Mouse (Mus musculus): ENCODE data around the gene Plcl1.
"Not testable (repeated sequence)": the region's sequence is repeated elsewhere in the genome, so short reads cannot be mapped to it uniquely, and the experiment has no call there.

Gene Plcl1

DNA sequence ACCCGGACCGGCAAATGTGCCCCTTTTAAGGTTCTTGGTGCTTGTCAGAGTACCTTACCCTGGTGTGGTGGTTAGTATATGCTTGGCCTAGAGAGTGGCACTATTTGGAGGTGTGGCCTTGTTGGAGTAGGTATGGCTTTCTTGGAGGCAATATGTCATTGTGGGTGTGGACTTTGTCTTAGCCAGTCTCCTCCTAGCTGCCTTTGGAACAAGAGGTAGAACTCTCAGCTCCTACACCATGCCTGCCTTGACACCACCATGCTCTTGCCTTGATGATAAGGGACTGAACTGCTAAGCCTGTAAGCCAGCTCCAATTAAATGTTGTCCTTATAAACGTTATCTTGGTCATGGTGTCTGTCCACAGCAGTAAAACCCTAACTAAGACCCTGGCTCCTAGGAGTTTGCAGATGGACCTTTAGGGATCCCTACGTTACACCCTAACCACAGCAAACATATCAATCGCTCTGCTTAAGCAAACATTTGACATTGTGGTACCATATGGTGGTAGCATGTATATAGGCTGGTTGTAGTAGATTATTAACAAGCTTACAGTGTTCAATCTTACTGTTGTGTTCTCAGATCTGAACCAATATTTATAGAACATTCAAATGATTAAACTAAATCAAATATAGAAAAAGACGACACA is 39.4 kb downstream of the Plcl1 start:
- no peak for DNase-seq (ENCODE audit: low spot score)

DNA sequence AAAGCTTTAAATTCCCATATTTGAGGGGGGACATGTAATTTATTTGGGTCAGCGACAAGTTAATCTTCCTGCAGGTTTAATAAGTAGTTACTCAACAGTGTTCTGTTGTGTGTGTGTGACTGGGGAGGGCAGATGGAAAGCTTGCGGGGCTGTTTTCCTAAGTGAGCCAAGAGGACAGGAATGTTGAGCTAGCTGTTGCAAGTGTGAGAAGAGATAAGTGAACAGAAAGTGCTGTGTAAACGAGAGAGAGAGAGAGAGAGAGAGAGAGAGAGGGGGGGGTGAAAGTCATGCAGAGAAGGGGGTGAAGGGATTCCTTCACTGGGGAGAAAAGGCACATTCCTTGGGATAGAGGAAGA is 39.9 kb downstream of the Plcl1 start:
- no peak for DNase-seq (ENCODE audit: low spot score)

DNA sequence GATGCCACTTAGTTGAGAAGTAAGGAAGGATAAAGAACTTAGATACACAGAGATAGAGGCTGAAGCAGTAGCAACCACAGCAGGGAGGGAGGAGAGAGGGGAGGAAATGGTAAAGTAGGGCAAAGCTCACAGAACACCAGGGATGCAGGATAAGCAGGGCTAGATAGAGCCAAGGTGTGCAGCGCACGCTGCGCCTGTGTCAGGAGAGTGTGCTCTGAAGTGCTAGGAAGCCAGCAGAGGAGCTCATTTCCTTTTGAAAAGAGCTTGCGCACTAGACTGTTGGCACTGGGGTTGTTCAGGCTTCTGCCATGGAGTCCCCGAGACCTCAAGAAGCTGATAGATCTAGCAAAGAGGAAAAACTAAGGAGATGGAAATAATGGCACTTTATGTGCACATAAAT is 40.6 kb downstream of the Plcl1 start:
- no peak for DNase-seq (ENCODE audit: low spot score)

DNA sequence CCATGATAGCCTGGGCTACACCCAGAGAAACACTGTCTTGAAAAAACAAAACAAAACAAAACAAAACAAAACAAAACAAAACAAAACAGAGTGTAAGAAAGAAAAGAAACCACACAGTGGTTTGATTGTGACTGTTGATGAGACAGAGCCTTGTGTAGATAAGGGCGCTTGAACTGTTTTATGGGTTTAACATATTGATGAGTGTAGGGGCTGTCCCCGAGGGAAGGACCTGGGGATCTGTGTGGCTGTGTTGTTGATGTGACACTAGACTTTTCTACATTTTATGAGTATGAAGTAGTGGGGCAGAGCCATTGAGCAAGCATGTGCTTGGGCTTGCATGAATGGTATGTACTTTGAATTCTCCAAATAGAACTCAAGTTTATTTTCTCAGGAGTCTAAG is 41.2 kb downstream of the Plcl1 start:
- no peak for DNase-seq (ENCODE audit: low spot score)

DNA sequence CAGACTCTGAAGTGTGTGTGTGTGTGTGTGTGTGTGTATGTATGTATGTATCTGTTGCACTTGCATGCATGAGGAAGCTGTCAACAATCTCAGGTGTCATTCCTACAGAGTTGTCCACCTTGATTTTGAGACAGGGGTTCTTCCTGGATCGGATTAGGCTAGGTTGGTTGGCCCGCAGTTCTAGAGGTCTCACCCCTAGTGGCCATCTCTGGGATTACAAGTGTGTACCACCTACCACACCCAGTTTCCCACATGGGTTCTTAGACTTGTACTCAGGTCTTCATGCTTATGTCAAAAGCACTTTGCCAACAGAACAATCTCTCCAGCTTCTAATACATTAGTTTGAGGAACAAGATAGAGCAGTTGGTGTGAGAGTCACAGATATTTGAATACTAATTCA is 41.9 kb downstream of the Plcl1 start:
- no peak for DNase-seq (ENCODE audit: low spot score)

DNA sequence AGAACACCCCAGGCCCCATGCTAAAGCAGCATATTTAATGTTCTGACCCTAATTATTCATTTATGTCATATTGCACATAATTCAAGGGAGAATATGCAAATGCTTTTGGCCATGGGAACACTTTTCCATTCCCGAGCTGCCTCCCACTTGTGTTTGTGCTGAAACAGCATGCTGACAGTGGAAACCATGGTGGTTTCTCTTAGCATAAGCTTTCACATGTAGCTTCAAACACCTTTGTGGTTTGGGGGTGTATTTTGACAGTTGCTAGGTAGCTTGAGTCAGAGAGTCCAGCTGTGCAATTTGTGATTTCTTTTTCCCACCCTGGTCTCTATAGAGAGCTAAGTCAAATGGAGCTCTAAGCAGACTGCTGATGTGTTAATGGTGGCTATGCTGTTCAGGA is 42.4 kb downstream of the Plcl1 start:
- DNase-seq (ENCODE audit: low spot score), result no peak

DNA sequence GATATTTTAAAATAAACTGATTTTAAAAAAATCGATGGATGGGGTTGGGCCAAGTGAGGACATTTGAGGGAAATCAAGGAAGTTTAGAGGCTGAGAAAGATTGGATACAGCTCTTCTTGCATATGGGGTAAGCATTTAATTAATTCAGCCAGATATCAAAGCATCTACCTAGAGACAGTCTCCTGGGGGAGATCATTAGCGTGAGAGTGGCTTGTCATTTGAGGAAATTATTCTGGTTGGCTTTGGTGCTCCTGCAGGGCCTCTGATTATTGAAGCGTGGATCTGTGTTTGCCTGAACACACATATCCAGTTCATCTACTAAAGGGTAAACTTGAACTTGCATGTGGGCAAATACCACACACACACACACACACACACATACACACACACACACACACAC is 44.1 kb downstream of the Plcl1 start:
- DNase-seq (ENCODE audit: low spot score), result no peak

DNA sequence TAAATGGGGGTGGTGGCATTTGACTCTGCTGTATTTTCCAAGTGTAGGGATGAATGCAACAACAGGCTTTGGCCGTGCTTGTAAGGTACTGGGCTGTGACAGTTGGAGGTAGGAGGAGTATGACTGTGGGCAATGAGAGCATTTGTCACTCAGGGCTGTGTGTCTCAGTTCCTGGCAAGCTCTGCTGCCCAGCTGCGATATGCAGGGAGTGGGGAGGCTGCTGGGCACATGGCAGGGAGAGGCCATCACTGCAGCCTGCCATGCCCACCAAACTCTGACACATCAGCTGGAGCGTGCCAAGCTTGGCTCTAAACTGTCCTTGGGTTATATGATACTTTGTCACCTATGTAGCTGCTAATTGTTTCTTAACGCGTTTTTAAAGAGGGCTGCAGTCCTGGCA is 48.4 kb downstream of the Plcl1 start:
- no peak for DNase-seq (ENCODE audit: low spot score)

DNA sequence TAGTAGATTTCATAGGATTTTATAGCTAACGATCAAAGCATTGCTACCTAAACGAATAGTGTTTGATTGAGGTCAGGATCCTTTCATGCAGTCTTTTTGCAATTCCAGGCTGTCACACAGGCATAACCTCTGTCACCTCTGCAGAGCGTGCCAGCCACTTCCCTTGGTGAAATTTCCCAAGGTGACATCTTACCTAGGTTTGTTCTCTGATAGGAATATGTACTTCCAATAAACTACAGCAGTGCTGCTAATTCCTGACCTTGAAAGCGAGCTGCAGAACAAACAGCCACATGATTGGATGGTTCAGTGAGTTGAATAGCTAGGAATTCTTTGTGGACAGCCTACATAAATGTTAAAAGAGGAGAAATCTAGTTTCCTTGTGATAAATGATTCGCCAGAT is 56.6 kb downstream of the Plcl1 start:
- DNase-seq (ENCODE audit: low spot score), result no peak

DNA sequence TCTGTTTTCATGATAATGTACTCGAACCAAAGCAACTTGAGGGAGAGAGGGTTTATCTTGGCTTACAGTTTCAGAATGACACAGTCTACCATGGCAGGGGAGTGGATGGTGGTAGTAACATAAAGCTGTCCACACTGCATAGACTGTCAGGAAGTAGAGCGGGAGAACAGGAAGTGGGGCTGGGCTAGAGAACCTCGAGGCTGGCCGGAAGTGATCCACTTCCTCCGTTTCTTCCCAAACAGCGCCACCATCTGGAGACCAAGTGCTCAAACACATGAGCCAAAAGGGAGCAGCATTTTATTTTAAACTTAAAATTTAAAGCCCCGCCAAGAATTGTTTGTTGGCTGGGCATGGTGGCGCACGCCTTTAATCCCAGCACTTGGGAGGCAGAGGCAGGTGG is 68.0 kb downstream of the Plcl1 start:
- DNase-seq (ENCODE audit: low spot score), result no peak

DNA sequence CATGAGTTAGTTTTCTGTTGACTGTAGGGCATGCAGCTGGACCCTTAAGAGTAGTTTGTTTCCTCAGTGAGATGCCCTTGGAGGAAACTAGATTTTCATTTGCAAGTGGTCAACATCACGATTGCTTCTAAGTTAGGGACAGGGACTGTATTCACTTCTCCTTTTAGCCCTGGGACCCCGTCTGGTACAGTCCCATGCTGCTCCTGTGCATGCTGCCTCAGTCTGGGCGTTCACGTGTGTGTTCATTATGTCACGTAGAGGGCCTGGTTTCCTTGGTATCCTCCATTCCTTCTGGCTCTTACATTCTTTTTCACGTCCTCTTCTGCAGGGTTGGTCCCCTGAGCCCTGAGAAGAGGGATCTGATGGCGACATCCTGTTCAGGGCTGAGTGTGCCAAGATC is 69.3 kb downstream of the Plcl1 start:
- DNase-seq (ENCODE audit: low spot score), result no peak

DNA sequence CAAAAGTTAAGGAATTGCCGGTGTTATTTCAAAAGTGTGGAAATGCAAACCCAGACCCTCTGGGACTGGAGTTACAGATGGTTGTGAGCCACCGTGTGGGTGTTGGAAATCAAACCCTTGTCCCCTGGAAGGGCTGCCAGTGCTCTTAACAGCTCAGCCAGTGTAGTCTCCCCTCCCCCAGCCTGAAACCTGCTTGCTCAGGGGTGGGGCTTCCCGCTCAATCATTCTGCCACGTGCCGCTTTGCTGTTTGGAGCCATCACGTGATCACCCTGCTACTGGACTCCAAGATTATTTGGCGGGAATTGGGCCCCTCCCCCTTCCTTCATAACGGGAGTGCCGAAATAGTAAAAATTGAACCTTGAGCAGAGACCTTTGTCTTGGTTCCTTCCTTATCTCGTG is 81.7 kb downstream of the Plcl1 start:
- not testable (repeated sequence) for DNase-seq (ENCODE audit: low spot score)

DNA sequence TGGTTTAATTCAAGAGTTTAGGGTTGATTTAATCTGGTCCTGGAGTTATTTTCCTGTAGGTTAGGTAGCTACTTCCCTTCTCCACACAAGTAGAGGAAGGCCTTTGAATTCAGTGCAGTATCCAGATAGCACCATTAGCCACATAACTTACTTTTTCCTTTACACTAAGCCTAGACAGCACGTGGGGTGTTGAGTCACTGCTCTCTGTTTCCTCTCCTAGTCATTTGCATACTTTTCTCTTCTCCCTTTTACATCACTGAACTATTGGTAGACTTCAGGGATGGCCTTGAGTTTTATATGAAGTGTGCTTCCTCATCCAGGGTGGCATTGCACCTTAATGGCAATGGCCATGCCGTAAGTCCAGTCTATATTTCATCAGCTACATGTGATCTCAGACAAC is 82.5 kb downstream of the Plcl1 start:
- no peak for DNase-seq (ENCODE audit: low spot score)

DNA sequence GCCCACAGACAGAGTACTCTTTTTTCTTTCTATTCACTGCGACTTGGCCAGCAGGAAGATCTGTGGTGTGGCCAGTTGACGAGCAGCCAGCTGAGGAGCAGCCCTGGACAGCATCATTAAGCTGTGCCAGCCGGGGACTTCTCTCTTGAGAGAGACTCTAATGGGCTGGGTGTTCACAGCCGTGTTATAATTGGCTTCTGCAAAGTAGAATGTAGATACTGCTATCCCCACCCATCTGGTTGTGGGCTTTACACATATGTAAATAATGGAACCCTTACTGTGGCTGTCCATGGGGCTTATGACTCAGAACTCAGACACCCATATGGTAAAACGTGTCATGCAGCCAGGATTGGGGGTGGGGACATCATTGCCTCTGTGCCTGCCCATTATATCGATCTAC is 83.6 kb downstream of the Plcl1 start:
- DNase-seq (ENCODE audit: low spot score), result no peak

DNA sequence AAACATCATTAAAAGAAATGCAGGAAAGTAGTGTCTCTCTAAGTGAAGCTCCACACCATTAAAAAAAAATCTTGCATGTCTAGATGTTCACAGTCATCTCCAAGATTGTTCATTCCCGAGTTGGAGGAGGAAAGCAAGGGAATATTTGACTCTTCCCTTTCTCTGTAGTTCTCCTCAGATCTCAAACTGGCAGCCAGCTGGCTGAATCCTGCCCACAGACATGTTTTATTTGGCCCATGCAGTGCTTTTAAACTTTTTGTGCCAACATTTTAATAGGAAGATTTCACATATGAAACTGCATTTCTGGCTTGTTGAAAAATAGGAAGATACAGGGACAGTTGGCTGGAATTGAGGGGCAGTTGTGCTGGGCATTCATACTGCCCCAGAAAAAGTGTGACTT is 94.2 kb downstream of the Plcl1 start:
- peak; percentile 58 for DNase-seq (ENCODE audit: low spot score)

DNA sequence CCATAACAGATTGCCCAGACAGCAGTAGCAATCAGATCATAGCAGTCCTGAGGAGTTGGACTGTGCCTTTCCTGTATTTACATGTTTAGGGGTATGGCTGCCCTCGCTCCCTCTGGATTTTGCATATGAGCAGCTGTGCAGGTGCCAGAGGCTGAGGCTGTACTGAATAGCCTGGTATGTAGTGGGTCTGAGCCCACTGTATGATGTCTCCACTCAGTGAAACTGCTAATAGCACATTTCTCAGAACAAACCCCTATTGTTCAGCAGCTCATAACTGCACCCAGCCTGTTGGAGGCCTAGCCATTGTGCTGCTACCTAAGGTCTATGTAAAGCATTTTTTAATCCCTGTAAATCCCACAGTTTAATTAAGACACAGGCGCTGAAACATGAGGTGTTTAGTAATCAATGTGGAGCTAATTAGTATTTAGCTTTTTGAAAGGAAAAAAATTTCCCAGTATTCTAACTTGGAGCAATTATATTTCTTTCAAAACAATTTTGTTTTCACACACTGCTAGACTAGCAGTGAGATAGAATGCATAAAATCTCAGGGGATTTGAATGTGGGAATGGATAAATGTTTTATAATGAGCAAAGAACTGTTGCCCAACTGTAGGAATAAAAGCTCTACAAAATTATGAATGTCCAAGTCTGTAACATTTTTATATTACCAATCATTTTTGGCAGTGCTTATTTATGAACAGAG is 95.4 kb downstream of the Plcl1 start:
- DNase-seq (ENCODE audit: low spot score), result no peak

DNA sequence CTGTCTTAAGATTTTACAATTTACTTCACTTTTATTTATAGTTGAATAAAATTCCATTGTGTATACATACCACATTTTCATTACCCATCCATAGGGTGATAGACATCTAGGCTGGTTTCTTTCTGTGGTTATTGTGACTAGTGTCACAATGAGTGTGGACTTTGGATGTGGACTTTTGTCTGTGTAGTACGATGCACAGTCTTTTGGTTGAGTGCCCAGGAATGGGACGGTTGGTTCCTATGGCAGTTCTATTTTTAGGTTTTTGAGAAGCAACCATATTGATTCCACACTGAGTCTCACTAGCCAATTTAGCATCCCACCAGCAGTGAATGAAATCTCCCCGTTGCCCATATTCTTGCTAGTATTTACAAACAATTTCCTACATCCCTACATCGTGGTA is 100.1 kb downstream of the Plcl1 start:
- DNase-seq (ENCODE audit: low spot score), result no peak

DNA sequence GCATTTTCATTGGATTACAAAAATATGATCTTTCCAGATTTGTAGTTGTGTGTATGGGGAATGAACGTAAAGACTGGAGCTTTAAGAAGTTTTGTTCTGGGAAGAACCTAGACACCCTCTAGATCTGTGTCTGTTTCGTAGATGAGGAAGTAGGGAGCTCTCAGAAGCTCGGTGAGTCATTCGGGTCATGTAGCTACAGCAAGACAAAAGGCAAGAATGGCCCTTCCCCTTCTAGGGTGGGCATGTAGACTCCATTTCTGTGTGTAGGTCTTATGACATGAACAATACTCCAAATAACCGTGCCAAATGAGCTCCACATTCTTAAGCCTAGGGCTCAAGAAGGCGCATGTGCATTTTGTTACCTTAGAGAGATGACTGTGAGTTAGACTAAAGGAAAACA is 101.3 kb downstream of the Plcl1 start:
- no peak for DNase-seq (ENCODE audit: low spot score)

DNA sequence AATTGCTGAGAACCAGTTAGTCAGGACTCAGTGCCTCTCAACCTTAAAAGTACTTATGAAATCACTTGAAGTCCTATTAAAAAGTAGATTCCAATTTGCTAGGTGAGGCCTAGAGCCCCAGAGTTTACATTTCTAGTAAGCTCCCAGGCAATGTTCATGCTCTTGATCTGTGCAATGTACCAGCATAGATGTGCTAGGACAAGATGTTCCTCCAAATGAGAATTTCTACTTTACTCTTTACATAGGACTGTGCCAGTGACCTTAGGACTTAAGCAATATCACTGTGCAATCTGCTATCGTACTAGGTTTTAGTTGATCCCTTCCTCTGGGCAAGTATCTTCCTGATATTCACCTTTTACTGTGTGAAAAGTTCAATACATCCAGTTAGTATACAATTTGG is 103.9 kb downstream of the Plcl1 start:
- no peak for DNase-seq (ENCODE audit: low spot score)

DNA sequence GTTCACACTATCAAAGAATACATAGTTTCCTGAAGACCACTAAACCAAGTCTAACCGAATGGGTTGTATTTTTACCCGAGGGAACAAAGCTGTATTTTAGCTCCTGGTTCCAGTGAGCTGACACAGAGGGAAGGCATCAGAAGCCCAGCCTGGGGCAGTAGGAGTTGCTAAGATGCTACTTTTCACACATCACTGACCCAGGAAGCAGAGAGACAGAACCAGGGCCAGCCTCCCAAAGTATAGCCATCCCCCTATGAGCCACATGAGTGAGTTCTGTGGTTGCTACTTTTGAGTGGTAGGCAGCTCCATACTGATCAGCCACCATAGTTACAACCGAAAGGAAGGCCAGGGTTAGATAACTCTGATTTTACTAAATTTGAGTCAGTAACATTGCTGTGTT is 106.4 kb downstream of the Plcl1 start:
- no peak for DNase-seq (ENCODE audit: low spot score)

DNA sequence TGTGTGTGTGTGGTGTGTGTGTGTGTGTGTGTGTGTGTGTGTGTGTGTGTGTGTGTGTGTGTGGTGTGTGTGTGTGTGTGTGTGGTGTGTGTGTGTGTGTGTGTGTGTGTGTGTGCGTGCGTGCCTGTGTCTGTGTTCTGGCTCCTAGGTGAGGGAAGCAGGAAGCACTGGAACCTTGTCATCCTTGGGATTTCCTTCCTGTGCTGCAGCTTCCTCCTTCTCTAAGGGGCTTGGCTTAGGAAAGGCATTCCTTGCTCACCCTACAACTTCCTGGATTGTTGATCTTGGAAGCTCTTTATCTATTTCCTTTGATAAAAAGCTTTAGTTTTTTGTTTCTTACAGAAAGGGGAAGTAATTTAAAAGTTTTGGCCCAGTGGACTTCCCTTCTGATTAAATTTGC is 107.1 kb downstream of the Plcl1 start:
- not testable (repeated sequence) for DNase-seq (ENCODE audit: low spot score)

DNA sequence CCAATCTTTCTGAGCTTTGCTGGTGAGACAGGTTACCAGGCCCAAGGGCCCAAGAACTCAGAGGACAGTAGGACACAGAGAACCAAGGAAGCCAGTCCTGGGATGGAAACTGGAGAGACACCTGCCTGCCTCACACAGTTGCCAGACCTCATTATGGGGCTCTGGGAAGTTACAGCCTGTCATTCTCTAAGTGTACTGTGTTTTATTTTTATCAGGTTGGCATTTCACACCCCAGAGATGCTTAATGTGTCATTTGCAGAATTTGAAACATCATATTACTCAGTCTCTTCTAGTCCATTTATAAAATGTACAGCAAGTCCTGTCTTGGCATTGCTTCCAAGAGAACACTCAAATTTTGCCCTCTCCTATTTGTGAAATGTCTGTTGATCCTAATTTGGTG is 111.5 kb downstream of the Plcl1 start:
- DNase-seq (ENCODE audit: low spot score), result no peak

DNA sequence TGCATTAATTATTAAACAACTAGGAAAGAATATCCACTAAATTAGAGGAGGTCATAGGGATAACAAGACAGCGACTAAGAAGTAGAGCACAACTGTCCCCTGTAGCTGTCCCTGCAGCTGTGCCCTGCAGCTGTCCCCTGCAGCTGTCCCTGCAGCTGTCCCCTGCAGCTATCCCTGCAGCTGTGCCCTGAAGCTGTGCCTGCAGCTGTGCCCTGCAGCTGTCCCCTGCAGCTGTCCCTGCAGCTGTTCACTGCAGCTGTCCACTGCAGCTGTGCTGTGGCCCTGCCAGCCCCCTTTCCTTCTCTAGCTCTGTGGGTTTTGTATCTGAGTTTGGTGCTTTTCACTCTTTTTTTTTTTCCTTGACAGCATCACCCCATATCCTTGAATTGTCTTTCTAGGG is 118.2 kb downstream of the Plcl1 start:
- DNase-seq (ENCODE audit: low spot score), result no peak

DNA sequence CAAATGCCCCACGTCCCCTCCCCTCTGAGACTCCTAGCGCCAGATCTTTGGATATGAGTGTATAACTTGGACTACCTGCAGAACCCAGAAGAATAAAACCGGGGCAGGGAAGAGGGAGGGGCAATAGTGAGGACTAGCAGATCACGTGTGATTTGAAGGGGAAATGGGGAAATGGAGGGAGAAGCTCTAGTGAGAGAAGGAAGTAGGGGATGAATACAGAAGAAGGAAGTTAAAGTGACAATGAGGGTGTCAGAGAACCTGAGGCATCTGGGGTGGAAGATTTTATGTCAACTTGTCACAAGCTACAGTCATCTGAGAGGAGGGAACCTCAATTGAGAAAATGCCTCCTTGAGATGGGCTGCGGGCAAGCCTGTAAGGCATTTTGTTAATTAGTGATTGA is 119.4 kb downstream of the Plcl1 start:
- no peak for DNase-seq (ENCODE audit: low spot score)
